Mouse (Mus musculus) right cerebral cortex, postnatal 14 days (tissue): ENCODE measurements around the gene Ktn1.

Source experiments
- DNase-seq: peaks from one replicate; pipeline ENCODE4 v3.0.0; 2022

The Ktn1 gene

DNA sequence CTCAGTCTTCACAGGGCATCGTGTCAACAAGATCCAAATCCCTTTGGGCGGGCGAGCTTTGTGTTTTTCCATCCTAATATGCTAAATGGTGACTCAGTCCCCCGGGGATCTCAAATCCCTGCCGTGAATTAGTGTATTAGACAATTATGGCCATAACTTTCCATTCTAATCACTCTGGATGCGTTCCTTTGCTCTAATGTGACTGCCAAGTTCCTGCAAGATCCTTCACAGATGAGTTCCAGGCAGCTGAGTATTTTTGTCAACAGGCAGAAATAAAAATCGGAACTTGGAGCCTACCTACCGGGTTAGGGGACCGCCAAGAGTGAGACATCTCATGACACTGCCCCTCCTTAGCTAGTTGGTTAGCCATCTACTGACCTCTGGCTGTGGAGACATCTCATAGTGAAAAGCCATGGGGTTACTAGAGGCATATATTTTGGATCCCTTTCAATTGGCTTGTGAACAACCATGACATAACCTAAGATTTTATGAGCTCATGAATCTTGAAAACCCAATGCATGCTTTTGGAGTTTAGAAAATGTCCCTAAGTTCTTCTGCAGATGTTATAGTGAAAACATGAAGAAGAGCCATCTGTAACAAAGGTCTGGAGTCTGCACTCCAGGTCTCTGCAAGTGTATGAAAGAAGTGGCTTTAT lies 108.3 kb downstream of the Ktn1 start:
- no peak for DNase-seq

DNA sequence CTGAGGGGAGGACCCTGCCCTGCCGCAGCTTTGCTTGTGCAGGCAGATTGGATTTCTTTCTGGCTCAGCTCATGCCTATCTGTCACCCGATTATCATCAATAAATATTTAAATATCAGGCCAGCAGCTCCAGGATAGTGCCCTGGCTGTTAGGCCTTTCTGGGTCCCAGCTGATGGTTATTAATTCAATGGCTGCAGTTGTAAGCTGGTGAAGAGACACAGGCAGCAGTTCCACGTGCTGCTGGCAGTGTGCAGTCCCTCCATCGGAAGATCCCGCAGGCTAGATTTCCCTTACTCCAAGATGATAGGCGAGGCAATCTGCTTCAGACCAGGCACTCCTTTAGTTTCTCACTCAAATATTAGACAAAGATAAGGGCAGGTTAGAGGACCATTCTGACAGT lies 116.9 kb downstream of the Ktn1 start:
- no peak for DNase-seq

DNA sequence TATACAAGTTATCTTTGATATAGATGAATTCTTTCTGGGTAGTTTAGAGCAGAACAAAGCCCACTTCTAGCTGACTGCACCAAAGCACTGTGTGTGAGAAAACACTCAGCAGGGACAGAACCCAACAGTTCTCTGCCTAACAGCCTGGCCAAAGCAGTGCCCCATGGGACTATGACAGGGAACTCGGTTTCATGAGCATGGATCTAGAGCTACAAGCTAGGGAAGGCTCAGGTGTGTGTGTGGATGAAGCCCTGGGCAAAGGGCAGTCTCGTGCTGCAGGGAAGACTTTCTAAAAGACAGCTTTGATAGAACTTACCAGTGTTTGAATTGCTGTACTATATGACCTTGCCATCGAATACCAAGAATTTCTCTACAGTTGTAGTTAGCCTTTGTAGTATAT lies 117.5 kb downstream of the Ktn1 start:
- no peak for DNase-seq

DNA sequence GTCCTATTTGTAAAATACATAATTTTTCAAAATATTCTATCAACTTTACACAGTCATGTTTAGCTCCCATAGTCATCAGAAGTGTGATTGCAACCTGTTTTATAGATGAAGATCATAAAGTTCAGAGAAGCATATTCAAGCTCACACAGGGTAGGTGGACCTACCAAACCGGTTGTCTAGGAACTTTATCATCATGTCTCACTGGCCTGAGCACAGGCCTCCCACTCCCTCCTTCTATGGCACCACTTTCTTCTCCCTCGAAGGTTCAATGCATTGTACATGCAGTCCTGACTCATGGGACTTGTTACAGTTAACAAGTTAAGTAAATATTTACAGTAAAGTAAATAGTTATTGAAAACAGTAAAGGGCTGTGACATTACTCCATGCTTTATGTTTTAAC lies 118.1 kb downstream of the Ktn1 start:
- DNase-seq = no peak

DNA sequence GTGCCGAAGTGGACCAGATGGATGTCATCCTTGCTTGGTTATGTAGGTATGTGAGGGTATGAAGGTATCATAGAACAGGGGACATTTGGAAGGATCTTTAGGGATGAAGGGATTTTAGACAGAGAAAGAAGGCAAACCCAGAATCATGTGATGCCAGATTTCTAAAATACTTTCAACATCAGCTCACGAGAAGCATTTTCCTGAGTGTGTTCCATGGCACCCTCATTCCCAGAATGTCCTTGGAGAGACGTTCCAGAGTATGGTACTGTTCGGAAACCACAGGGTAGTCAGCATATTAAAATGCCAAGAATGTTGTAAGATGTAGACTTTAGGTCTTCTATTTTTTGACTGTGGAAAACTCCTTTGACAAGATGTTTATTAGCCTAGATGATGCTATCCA lies 123.2 kb downstream of the Ktn1 start:
- no peak for DNase-seq

DNA sequence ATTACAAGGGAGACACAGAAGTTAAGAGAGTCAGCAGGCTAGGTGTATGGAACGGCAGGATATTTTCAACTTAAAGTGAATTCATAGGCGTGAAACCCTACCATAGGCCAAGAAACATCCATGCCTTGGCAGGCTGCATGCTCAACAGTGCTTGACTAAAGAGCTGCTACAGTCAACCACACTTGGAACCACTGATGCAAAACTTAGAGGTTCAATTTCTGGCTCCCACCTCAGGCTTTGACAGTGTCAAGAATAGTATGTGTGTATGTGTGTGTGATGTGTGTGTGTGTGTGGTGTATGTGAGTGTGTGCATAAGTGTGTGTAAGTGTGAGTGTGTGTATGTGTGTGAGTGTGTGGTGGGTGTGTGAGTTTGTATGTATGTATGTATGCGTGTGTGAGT lies 127.3 kb downstream of the Ktn1 start:
- no peak for DNase-seq

DNA sequence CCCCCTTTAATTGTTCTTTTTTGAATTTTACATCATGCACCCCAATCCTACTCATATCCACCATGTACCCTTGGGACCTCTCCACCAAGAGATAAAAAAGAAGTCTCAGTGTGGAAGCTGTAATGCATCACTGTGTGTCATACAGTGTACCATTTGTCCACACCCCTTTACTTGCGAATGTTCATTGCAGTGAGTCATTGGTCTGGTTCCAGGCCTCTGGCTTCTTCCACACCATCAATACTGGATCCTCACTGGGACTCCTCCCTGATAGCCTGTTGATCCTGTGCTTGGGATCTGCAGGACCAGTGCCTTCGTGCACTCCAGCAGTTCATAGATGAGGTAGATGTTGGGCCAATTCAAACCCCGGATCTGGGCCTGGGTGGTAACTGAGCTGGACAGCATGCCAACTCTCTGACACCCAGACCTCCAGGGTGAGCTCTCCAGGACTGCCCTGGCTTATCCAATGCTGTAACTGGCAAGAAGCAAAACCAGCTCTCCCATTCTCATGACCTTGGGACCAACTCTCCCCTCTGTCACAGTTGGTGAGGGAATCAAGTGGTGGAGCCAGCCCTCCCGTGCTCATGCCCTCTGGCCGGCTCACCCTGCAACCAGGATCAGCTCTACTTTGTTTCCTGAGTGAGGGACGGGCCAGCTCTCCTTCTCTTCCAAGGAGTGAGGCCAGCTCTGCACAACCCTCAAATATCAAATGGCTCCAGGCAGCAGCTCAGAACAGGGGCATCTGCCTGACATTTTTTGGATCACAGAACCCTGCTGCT lies 128.2 kb downstream of the Ktn1 start:
- DNase-seq = no peak

DNA sequence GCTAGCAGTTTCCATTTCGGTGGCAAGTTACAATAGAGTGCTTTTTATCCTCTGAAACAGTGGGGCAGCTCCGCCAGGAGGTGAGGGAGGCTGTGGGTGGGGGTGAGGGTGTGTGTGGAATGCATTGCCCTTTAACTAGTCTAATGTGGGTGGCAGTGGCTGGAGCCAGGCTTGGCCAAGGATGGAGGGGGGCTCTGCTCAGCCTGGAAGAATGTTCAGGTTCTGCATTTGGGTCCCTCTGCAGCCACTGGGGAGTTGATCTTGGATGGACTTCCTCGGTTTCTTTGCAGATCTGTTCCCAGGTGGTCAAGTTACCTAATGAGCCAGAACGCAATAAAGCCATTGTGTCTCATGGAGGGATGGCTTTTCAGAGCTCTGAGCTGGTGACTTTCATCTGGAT lies 137.9 kb downstream of the Ktn1 start:
- DNase-seq = no peak
